Mouse (Mus musculus) stomach, postnatal 0 days (tissue): ENCODE measurements around the gene Drd4.

Source experiments
- CTCF ChIP-seq: IDR thresholded peaks from 2 replicates; pipeline ENCODE4 v1.5.1; 2016; ENCODE audit warnings: antibody characterized with exemption, low read depth, mild to moderate bottlenecking, moderate library complexity
- EP300 ChIP-seq: optimal IDR thresholded peaks from 2 replicates; pipeline ENCODE3; 2016; ENCODE audit warnings: antibody characterized with exemption

GRCm38 (mm10) chr7:141319446-141319845 lies 27.6 kb downstream of the Drd4 start:
- no peak for TF ChIP-seq CTCF
- TF ChIP-seq EP300 = no peak
